Mouse (Mus musculus): Measurements from ENCODE around the gene Slc25a21. TPM values are rescaled to one million over a fixed set of nuclear protein-coding genes. Genes with fewer than 3 reads are reported as not detected.

The Slc25a21 gene
- polyA plus RNA-seq, 1 experiment: 0.77 TPM

DNA sequence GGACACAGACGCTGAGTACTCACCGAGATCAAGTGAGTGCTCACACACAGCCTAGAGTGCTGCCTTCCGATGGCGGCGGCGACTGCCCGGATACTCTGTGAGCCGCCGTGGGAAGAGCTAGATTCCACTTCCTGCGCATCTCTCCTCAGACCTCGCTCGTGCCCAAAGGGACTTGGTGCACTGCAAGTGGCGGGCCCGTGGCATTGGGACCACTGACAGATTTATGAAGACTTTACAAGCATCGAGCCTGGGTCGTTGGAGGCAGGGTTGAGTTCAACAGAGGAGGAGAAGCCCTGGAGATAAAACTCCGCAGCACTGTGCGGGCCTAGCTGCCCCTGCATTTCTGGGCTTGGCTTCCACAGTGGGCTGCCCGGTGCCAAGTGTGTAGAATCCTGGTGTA, 504.7 kb downstream of the Slc25a21 start:
- no peak for TF ChIP-seq POLR2A (IDR thresholded peaks at IDR 0.05; ENCODE audit: extremely low read depth, insufficient read depth, low read length)
- no peak for TF ChIP-seq CTCF (IDR thresholded peaks at IDR 0.05; ENCODE audit: extremely low read depth, insufficient read depth, low read length)
- Histone ChIP-seq H3K4me3 (ENCODE audit: insufficient read depth, low read length) (no peak overlapping the region), H3K4me1 (ENCODE audit: control insufficient read depth, insufficient read depth, low read length) (no peaks in the 10 kb centered on the region), H3K27ac (ENCODE audit: insufficient read depth, low read length) (no peak overlapping the region)

DNA sequence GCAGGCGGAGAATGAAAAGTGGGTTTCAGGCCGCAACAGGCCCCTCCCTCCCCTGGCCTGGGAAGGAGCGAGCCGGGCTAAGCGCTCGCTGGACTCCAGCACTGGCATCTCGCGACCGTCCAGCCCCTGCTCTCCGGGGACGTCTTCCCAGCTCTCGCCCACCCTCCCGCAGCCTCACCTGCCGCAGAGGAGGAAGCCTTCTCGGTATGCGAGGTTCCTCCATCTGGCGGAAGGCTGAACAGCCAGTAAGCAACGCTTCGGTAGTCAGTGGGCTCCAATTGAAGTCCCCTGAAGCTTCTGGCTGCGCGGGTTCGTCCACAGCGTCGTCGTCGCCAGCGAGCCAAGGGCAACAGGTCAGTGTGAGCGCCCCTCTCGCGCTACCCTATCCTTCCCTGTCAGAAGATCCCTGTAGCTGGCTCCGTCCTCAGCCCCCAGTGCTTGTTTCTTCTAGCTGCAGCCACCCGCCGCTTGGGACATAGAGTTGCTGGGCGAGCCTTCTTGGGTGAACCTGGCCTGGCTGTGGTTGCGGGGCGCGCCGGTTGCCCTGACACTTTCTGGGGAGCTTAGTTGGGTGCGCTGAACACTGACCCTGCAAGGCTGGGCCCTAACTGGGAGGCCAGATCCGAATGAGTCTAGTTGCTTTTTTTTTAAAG, 505.7 kb downstream of the Slc25a21 start, which contains the start of gene Pax9:
Gene Pax9 (plus strand): TSS at position 341 of the 653 bp plus-strand sequence.
- no peak within 1 kb of the TSS for H3K4me3 ChIP-seq (ENCODE audit: insufficient read depth, low read length)
- TF ChIP-seq POLR2A (IDR thresholded peaks at IDR 0.05; ENCODE audit: extremely low read depth, insufficient read depth, low read length) (no peak), CTCF (IDR thresholded peaks at IDR 0.05; ENCODE audit: extremely low read depth, insufficient read depth, low read length) (no peak)

DNA sequence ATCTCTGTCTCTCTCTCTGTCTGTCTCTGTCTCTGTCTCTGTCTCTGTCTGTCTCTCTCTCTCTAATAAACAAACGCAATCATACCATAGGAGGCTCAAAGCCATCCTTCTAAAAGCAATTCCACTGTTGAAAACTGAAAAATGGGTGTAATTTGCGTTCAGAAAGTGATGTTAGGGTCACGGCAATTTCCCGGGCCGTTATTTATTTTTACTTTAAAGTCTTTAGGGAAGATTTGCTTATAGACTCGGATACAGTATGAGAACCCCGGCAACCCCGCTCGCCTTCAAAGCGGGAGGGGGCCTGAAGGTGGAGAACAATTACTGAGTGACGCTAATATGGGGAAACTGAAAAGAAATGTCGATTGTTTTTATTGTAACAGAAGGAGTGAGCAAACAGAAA, 506.3 kb downstream of the Slc25a21 start:
- Histone ChIP-seq H3K4me1 (ENCODE audit: control insufficient read depth, insufficient read depth, low read length) (no peaks in the 10 kb centered on the region), H3K27ac (ENCODE audit: insufficient read depth, low read length) (no peak overlapping the region), H3K4me3 (ENCODE audit: insufficient read depth, low read length) (no peak overlapping the region)
- TF ChIP-seq CTCF (IDR thresholded peaks at IDR 0.05; ENCODE audit: extremely low read depth, insufficient read depth, low read length) (no peak), POLR2A (IDR thresholded peaks at IDR 0.05; ENCODE audit: extremely low read depth, insufficient read depth, low read length) (no peak)

More for the DNA sequence above, 505.7 kb downstream of the Slc25a21 start, which contains the start of gene Pax9:
- Histone ChIP-seq H3K27ac (ENCODE audit: insufficient read depth, low read length) (no peak within 1 kb of the TSS), H3K4me1 (ENCODE audit: control insufficient read depth, insufficient read depth, low read length) (no peaks in the 10 kb centered on the region)

DNA sequence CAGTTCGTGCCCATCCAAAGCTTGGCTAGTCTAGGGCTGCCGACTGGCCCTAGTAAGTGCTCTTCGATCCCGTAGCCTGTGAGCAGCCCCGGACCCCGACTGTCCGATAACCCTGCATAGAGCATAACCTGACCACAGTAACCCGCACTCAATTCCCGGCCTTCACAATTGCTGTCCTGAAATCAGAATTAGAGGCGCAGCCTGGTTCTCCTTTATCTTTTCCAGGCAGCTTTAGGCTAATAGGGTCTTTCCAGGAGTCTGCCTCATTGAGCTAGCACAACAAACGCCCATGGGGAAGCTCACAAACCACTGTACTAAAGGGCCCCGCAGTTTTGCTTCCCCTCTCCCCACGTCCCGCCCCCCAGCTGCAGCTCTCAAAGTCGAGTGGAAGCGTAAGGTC, 506.9 kb downstream of the Slc25a21 start:
- Histone ChIP-seq H3K4me1 (ENCODE audit: control insufficient read depth, insufficient read depth, low read length) (no peaks in the 10 kb centered on the region), H3K4me3 (ENCODE audit: insufficient read depth, low read length) (no peak overlapping the region), H3K27ac (ENCODE audit: insufficient read depth, low read length) (no peak overlapping the region)
- no peak for TF ChIP-seq POLR2A (IDR thresholded peaks at IDR 0.05; ENCODE audit: extremely low read depth, insufficient read depth, low read length)
- no peak for TF ChIP-seq CTCF (IDR thresholded peaks at IDR 0.05; ENCODE audit: extremely low read depth, insufficient read depth, low read length)

DNA sequence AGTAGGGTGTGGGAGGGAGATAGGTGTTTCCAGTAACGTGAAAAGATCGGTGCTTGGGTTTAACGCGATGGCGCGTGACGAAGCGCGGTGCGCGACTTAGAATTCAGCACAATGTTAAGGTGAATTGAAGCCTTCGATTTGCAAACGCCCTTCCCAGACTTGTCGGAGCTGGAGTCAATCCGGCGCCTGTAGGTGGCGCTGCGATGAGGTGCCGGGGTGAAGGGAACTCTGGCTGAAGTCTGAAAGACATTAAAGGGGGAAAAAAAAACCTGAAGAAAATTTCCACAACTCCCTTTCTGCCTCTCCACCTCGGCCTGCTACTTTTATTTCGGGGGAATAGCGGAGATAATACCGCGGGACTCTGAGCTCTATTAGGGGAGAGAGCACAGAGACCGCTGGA, 507.5 kb downstream of the Slc25a21 start:
- Histone ChIP-seq H3K4me1 (ENCODE audit: control insufficient read depth, insufficient read depth, low read length) (no peaks in the 10 kb centered on the region), H3K27ac (ENCODE audit: insufficient read depth, low read length) (no peak overlapping the region), H3K4me3 (ENCODE audit: insufficient read depth, low read length) (no peak overlapping the region)
- TF ChIP-seq CTCF (IDR thresholded peaks at IDR 0.05; ENCODE audit: extremely low read depth, insufficient read depth, low read length) (no peak), POLR2A (IDR thresholded peaks at IDR 0.05; ENCODE audit: extremely low read depth, insufficient read depth, low read length) (no peak)

DNA sequence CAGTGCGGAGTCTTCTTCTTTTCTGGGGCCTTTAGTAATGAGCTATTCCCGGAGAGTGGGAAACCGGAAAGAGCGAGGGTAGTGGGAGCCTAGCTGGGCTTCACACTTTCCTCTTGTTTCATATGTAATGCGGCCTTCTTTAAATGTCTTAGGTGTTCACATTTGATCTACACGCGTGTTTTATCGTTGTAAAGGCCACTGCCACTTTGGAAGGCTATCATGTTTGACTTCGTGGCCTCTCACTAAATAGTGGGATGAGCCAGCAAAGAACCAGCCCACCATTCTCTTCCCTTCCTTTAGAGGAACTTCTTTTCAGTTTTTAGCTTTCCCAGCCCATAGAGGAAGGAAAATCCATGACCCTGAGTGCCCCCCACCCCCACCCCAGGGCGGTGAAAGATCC, 507.9 kb downstream of the Slc25a21 start:
- Histone ChIP-seq H3K4me1 (ENCODE audit: control insufficient read depth, insufficient read depth, low read length) (no peaks in the 10 kb centered on the region), H3K4me3 (ENCODE audit: insufficient read depth, low read length) (no peak overlapping the region), H3K27ac (ENCODE audit: insufficient read depth, low read length) (no peak overlapping the region)
- TF ChIP-seq CTCF (IDR thresholded peaks at IDR 0.05; ENCODE audit: extremely low read depth, insufficient read depth, low read length): no peak

DNA sequence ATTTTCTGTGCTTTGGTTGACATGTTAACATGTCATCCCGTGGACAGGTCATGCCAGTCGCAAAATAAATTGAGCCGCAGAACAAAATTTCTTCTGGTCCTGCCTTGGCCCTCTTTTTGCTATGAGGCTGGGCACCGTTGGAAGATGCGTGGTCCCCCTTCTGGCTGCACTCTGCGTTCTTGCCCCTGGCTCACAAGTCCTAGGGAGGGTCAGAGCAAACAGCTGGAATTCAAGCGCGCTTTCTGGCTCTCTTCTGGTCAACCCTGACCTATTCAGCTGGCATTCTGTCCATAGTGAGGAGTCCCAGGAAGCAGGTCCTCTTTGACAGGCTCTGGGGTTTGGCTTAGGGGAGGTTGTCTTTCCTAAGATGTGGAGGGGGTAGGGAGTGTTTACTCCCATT, 508.4 kb downstream of the Slc25a21 start:
- no peak overlapping the region for H3K27ac ChIP-seq (ENCODE audit: insufficient read depth, low read length)
- TF ChIP-seq POLR2A (IDR thresholded peaks at IDR 0.05; ENCODE audit: extremely low read depth, insufficient read depth, low read length) (no peak), CTCF (IDR thresholded peaks at IDR 0.05; ENCODE audit: extremely low read depth, insufficient read depth, low read length) (no peak)
- no peak overlapping the region for H3K4me3 ChIP-seq (ENCODE audit: insufficient read depth, low read length)
- no peaks in the 10 kb centered on the region for H3K4me1 ChIP-seq (ENCODE audit: control insufficient read depth, insufficient read depth, low read length)

DNA sequence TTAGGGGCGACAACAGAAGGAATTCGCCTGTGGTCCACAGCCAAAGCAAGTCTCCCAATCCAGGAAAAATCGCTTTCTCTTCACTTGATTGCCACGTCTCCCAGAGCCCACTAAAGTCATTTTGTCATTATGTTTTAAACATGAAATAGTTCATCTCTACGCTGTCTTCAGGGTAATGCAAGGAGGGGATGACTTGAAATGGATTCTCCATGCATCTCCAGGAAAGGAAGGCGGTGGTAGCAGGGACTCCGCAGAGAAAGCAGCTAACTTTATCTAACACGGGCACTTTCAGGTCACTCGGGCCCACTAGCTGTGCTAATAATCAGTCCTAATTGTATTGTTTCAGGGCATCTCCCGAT, 508.8 kb downstream of the Slc25a21 start:
- Histone ChIP-seq H3K27ac (ENCODE audit: insufficient read depth, low read length) (no peak overlapping the region), H3K4me3 (ENCODE audit: insufficient read depth, low read length) (no peak overlapping the region), H3K4me1 (ENCODE audit: control insufficient read depth, insufficient read depth, low read length) (no peaks in the 10 kb centered on the region)
- no peak for TF ChIP-seq CTCF (IDR thresholded peaks at IDR 0.05; ENCODE audit: extremely low read depth, insufficient read depth, low read length)
- no peak for TF ChIP-seq POLR2A (IDR thresholded peaks at IDR 0.05; ENCODE audit: extremely low read depth, insufficient read depth, low read length)

DNA sequence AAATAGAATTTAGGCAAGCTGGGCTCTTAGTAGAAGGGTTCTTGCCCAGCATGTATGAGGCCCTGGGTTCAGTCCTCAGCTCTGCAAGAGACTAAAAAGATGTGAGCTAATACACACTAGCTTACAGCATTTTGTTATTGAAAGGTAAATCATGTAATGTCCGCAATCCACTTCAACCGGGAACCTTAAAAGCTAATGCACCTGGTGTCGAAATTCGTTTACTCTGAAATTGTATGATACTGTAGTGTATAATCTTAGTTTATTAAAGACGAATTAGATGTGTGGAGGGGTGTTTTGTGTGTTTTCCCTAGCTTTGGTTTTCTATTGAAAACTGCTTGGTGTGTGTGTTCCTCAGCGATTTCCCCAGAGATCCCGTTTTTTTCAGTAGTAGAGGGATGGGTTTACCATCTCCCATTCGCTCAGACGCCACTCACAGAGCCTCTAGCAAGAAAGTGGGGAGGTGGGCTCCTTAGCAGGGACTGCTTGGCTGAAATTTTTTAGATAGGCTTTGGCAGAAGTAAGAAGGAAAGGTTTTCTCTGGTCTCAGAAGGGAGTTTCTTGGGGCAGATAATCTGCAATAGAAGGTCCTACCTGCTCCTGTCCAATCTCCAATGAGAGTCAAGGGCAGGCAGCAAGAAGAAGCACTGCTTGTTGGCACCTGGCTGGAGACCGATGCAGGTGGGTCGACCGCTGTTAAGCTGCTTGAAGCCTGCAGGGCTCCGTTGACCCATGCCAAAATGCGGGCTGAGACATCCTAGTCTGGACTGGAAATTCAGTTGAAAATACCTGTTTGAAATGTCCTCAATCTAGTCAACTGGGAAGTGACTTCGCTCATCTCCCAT, 509.4 kb downstream of the Slc25a21 start:
- TF ChIP-seq POLR2A (IDR thresholded peaks at IDR 0.05; ENCODE audit: extremely low read depth, insufficient read depth, low read length) (no peak), CTCF (IDR thresholded peaks at IDR 0.05; ENCODE audit: extremely low read depth, insufficient read depth, low read length) (no peak)
- H3K27ac ChIP-seq (ENCODE audit: insufficient read depth, low read length): no peak overlapping the region
- H3K4me3 ChIP-seq (ENCODE audit: insufficient read depth, low read length): no peak overlapping the region
- no peaks in the 10 kb centered on the region for H3K4me1 ChIP-seq (ENCODE audit: control insufficient read depth, insufficient read depth, low read length)
